Mouse (Mus musculus): ENCODE measurements around the gene Ugt1a6b. TPM values are rescaled to one million over a fixed set of nuclear protein-coding genes. Genes with fewer than 3 reads are reported as not detected.
"Not testable (repeated sequence)": the region's sequence is repeated elsewhere in the genome, so short reads cannot be mapped to it uniquely, and the experiment has no call there.

Gene Ugt1a6b
- polyA plus RNA-seq, 1 experiment from 2014 or later: not detected

GRCm38 (mm10) chr1:88133908-88134456, 30.9 kb downstream of the Ugt1a6b start:
- Histone ChIP-seq H3K4me2 (ENCODE audit: low read length) (no peak overlapping the region), H3K4me1 (replicated peaks; ENCODE audit: control insufficient read depth, insufficient read depth, low read length) (no peaks in the 10 kb centered on the region), H3K27ac (ENCODE audit: low read depth) (no peak overlapping the region), H3K4me3 (ENCODE audit: low read depth, low read length) (no peak overlapping the region), H3K9me3 (ENCODE audit: control insufficient read depth, low read length) (no peaks in the 10 kb centered on the region), H3K36me3 (ENCODE audit: control insufficient read depth, insufficient read depth, low read length) (no peaks in the 10 kb centered on the region), H3K27me3 (replicated peaks; ENCODE audit: control insufficient read depth, insufficient read depth, low read length) (no peaks in the 10 kb centered on the region), H3K9ac (ENCODE audit: low read length) (no peak overlapping the region)
- 52% methylated on average over 3 of the region's 3 CpGs for WGBS
- DNase-seq (ENCODE audit: low spot score) (no peak), ATAC-seq (replicated peaks; ENCODE audit: low FRiP score, low TSS enrichment, low read depth) (no peak)

GRCm38 (mm10) chr1:88134457-88135011, 31.5 kb downstream of the Ugt1a6b start, which contains the start of gene Ugt1a6a:
Ugt1a6a (plus strand) TSS chr1:88134809.
- H3K27ac ChIP-seq (ENCODE audit: low read depth); ATAC-seq (replicated peaks; ENCODE audit: low FRiP score, low TSS enrichment, low read depth); DNase-seq (ENCODE audit: low spot score); H3K4me2 ChIP-seq (ENCODE audit: low read length); H3K4me1 ChIP-seq (replicated peaks; ENCODE audit: control insufficient read depth, insufficient read depth, low read length); H3K9me3 ChIP-seq (ENCODE audit: control insufficient read depth, low read length); H3K27me3 ChIP-seq (replicated peaks; ENCODE audit: control insufficient read depth, insufficient read depth, low read length); H3K36me3 ChIP-seq (ENCODE audit: control insufficient read depth, insufficient read depth, low read length); H3K4me3 ChIP-seq (ENCODE audit: low read depth, low read length); H3K9ac ChIP-seq (ENCODE audit: low read length): not testable (repeated sequence)
- 46% methylated on average over 5 of the region's 5 CpGs for WGBS

- DNase-seq (ENCODE audit: low spot score); H3K4me1 ChIP-seq (replicated peaks; ENCODE audit: control insufficient read depth, insufficient read depth, low read length); H3K9ac ChIP-seq (ENCODE audit: low read length); H3K4me3 ChIP-seq (ENCODE audit: low read depth, low read length); H3K4me2 ChIP-seq (ENCODE audit: low read length); H3K27ac ChIP-seq (ENCODE audit: low read depth); H3K36me3 ChIP-seq (ENCODE audit: control insufficient read depth, insufficient read depth, low read length); H3K9me3 ChIP-seq (ENCODE audit: control insufficient read depth, low read length); H3K27me3 ChIP-seq (replicated peaks; ENCODE audit: control insufficient read depth, insufficient read depth, low read length); ATAC-seq (replicated peaks; ENCODE audit: low FRiP score, low TSS enrichment, low read depth): not testable (repeated sequence)
- WGBS: 86% methylated on average over 5 of the region's 6 CpGs
These were observed 32.3 kb downstream of the Ugt1a6b start for GRCm38 (mm10) chr1:88135229-88135904.

GRCm38 (mm10) chr1:88136646-88137045, 33.6 kb downstream of the Ugt1a6b start:
- no peaks in the 10 kb centered on the region for H3K4me1 ChIP-seq (replicated peaks; ENCODE audit: control insufficient read depth, insufficient read depth, low read length)
- no peak overlapping the region for H3K27ac ChIP-seq (ENCODE audit: low read depth)
- no peak overlapping the region for H3K4me3 ChIP-seq (ENCODE audit: low read depth, low read length)
- no peak overlapping the region for H3K9ac ChIP-seq (ENCODE audit: low read length)
- no peaks in the 10 kb centered on the region for H3K36me3 ChIP-seq (ENCODE audit: control insufficient read depth, insufficient read depth, low read length)
- DNase-seq (ENCODE audit: low spot score): no peak
- no peaks in the 10 kb centered on the region for H3K9me3 ChIP-seq (ENCODE audit: control insufficient read depth, low read length)
- H3K27me3 ChIP-seq (replicated peaks; ENCODE audit: control insufficient read depth, insufficient read depth, low read length): no peaks in the 10 kb centered on the region
- no peak overlapping the region for H3K4me2 ChIP-seq (ENCODE audit: low read length)
- no peak for ATAC-seq (replicated peaks; ENCODE audit: low FRiP score, low TSS enrichment, low read depth)
- WGBS: 74% methylated on average over 2 of the region's 2 CpGs

GRCm38 (mm10) chr1:88137264-88137663, 34.2 kb downstream of the Ugt1a6b start:
- Histone ChIP-seq H3K4me1 (replicated peaks; ENCODE audit: control insufficient read depth, insufficient read depth, low read length) (no peaks in the 10 kb centered on the region), H3K27ac (ENCODE audit: low read depth) (no peak overlapping the region), H3K27me3 (replicated peaks; ENCODE audit: control insufficient read depth, insufficient read depth, low read length) (no peaks in the 10 kb centered on the region), H3K4me3 (ENCODE audit: low read depth, low read length) (no peak overlapping the region), H3K9me3 (ENCODE audit: control insufficient read depth, low read length) (no peaks in the 10 kb centered on the region), H3K36me3 (ENCODE audit: control insufficient read depth, insufficient read depth, low read length) (no peaks in the 10 kb centered on the region), H3K9ac (ENCODE audit: low read length) (no peak overlapping the region), H3K4me2 (ENCODE audit: low read length) (no peak overlapping the region)
- no peak for ATAC-seq (replicated peaks; ENCODE audit: low FRiP score, low TSS enrichment, low read depth)
- WGBS: 83% methylated on average over 3 of the region's 3 CpGs
- DNase-seq (ENCODE audit: low spot score): no peak

- H3K36me3 ChIP-seq (ENCODE audit: control insufficient read depth, insufficient read depth, low read length): no peaks in the 10 kb centered on the region
- H3K9me3 ChIP-seq (ENCODE audit: control insufficient read depth, low read length): no peaks in the 10 kb centered on the region
- DNase-seq (ENCODE audit: low spot score) (no peak), ATAC-seq (replicated peaks; ENCODE audit: low FRiP score, low TSS enrichment, low read depth) (no peak)
- WGBS: 73% methylated on average over 1 of the region's 1 CpGs
- H3K4me1 ChIP-seq (replicated peaks; ENCODE audit: control insufficient read depth, insufficient read depth, low read length): no peaks in the 10 kb centered on the region
- H3K9ac ChIP-seq (ENCODE audit: low read length): no peak overlapping the region
- no peak overlapping the region for H3K27ac ChIP-seq (ENCODE audit: low read depth)
- no peak overlapping the region for H3K4me2 ChIP-seq (ENCODE audit: low read length)
- H3K4me3 ChIP-seq (ENCODE audit: low read depth, low read length): no peak overlapping the region
- no peaks in the 10 kb centered on the region for H3K27me3 ChIP-seq (replicated peaks; ENCODE audit: control insufficient read depth, insufficient read depth, low read length)
These were observed 35.1 kb downstream of the Ugt1a6b start for GRCm38 (mm10) chr1:88138145-88138544.

- H3K9me3 ChIP-seq (ENCODE audit: control insufficient read depth, low read length); H3K27ac ChIP-seq (ENCODE audit: low read depth); H3K36me3 ChIP-seq (ENCODE audit: control insufficient read depth, insufficient read depth, low read length); H3K27me3 ChIP-seq (replicated peaks; ENCODE audit: control insufficient read depth, insufficient read depth, low read length); H3K9ac ChIP-seq (ENCODE audit: low read length); DNase-seq (ENCODE audit: low spot score); H3K4me1 ChIP-seq (replicated peaks; ENCODE audit: control insufficient read depth, insufficient read depth, low read length); H3K4me2 ChIP-seq (ENCODE audit: low read length); H3K4me3 ChIP-seq (ENCODE audit: low read depth, low read length): not testable (repeated sequence)
- ATAC-seq (replicated peaks; ENCODE audit: low FRiP score, low TSS enrichment, low read depth): peak; percentile 81
- WGBS: 33% methylated on average over 1 of the region's 1 CpGs
These were observed 37.4 kb downstream of the Ugt1a6b start for GRCm38 (mm10) chr1:88140492-88140891.

GRCm38 (mm10) chr1:88143966-88144675, 41.1 kb downstream of the Ugt1a6b start:
- not testable (repeated sequence) for ATAC-seq (replicated peaks; ENCODE audit: low FRiP score, low TSS enrichment, low read depth); DNase-seq (ENCODE audit: low spot score); H3K4me1 ChIP-seq (replicated peaks; ENCODE audit: control insufficient read depth, insufficient read depth, low read length); H3K4me3 ChIP-seq (ENCODE audit: low read depth, low read length); H3K4me2 ChIP-seq (ENCODE audit: low read length); H3K9me3 ChIP-seq (ENCODE audit: control insufficient read depth, low read length); H3K36me3 ChIP-seq (ENCODE audit: control insufficient read depth, insufficient read depth, low read length); H3K27me3 ChIP-seq (replicated peaks; ENCODE audit: control insufficient read depth, insufficient read depth, low read length); H3K9ac ChIP-seq (ENCODE audit: low read length); H3K27ac ChIP-seq (ENCODE audit: low read depth)
- 6% methylated on average over 4 of the region's 5 CpGs for WGBS

All from intestine, embryonic 14.5 days (tissue).